Mouse (Mus musculus): ENCODE results near the gene Olfr105-ps.

- TF ChIP-seq CTCF (IDR thresholded peaks at IDR 0.05; ENCODE audit: low read depth) (no peak), EP300 (IDR thresholded peaks at IDR 0.05; ENCODE audit: low read depth) (no peak)
These were observed 19.6 kb upstream of the Olfr105-ps start, which contains the start of gene Olfr104-ps for GRCm38 (mm10) chr17:37359282-37359681.
